ENCODE assay signal across 8 mouse cellular contexts in genomic region chr10:80955536-80955935, GRCm38 (mm10). TPM values are rescaled to one million over a fixed set of nuclear protein-coding genes. Genes with fewer than 3 reads are reported as not detected.
A peak's percentile ranks its signal among the peaks of the same experiment; 100 is the strongest.
DNase-seq lines count a peak whose midpoint lies in the region; ATAC-seq and TF ChIP-seq lines count a peak whose summit lies in the region.

No protein-coding gene starts in this region.

- H3K36me3 ChIP-seq in hindbrain, embryonic 10.5 days, result no peaks in the 10 kb centered on the region
- H3K36me3 ChIP-seq in hindbrain, embryonic 13.5 days, result no peaks in the 10 kb centered on the region
- H3K36me3 ChIP-seq in CH12.LX (replicated peaks in 1 of 2; ENCODE audit: control insufficient read depth in 1 of 2, insufficient read depth in 1 of 2, low read length in 1 of 2), result no peaks in the 10 kb centered on the region
- no peaks in the 10 kb centered on the region for H3K36me3 ChIP-seq in forebrain, embryonic 14.5 days (ENCODE audit: control insufficient read depth, insufficient read depth, low read length)
- no peaks in the 10 kb centered on the region for H3K36me3 ChIP-seq in intestine, embryonic 14.5 days (ENCODE audit: control insufficient read depth, insufficient read depth, low read length)

- peak; percentile 80 to 97 for TF ChIP-seq CTCF in CH12.LX (conservative IDR thresholded peaks at IDR 0.05 in 1 of 2, IDR thresholded peaks at IDR 0.05 in 1 of 2; ENCODE audit: low read depth in 2 of 2, low read length in 2 of 2)
- TF ChIP-seq CTCF in lung, adult 2 months (IDR thresholded peaks at IDR 0.05; ENCODE audit: insufficient read depth, low read length), result peak; percentile 92

- TF ChIP-seq EP300 in CH12.LX (IDR thresholded peaks at IDR 0.05; ENCODE audit: low read length), result no peak

- peaks cover 5% of the 10 kb centered on the region; the same call in 1 of the 2 replicates for H3K27me3 ChIP-seq in hindbrain, embryonic 10.5 days (ENCODE audit: insufficient read depth, poor library complexity, severe bottlenecking)
- H3K27me3 ChIP-seq in hindbrain, embryonic 13.5 days, result peaks cover 12% of the 10 kb centered on the region; the same call in 1 of the 2 replicates
- H3K27me3 ChIP-seq in CH12.LX (replicated peaks), result peaks cover 3% of the 10 kb centered on the region
- H3K27me3 ChIP-seq in forebrain, embryonic 14.5 days (replicated peaks; ENCODE audit: control insufficient read depth, insufficient read depth, low read length), result no peaks in the 10 kb centered on the region
- no peaks in the 10 kb centered on the region for H3K27me3 ChIP-seq in intestine, embryonic 14.5 days (replicated peaks; ENCODE audit: control insufficient read depth, insufficient read depth, low read length)

- ATAC-seq in hindbrain, embryonic 13.5 days (ENCODE audit: low FRiP score), result no peak; the same call in 1 of the 2 replicates
- peak; percentile 62; the same call in 1 of the 2 replicates for ATAC-seq in forebrain, embryonic 14.5 days
- ATAC-seq in intestine, embryonic 14.5 days (replicated peaks; ENCODE audit: low FRiP score, low TSS enrichment, low read depth), result 0 out of 2 replicates have a peak, but pooled peaks have one; percentile 20

- H3K79me2 ChIP-seq in CH12.LX (replicated peaks; ENCODE audit: control insufficient read depth, extremely low read depth, insufficient read depth, poor library complexity, severe bottlenecking), result no peaks in the 10 kb centered on the region

- peak overlapping the region; percentile 81 for H3K27ac ChIP-seq in hindbrain, embryonic 10.5 days
- no peak overlapping the region for H3K27ac ChIP-seq in hindbrain, embryonic 13.5 days
- H3K27ac ChIP-seq in CH12.LX (ENCODE audit: insufficient read depth, low read depth), result no peak overlapping the region
- no peak overlapping the region for H3K27ac ChIP-seq in forebrain, embryonic 14.5 days (ENCODE audit: low read depth, low read length)
- H3K27ac ChIP-seq in intestine, embryonic 14.5 days (ENCODE audit: low read depth), result peak overlapping the region; percentile 29; the same call in 1 of the 2 replicates

- in situ Hi-C loops in CH12.LX (cut with MboI; ENCODE audit: low pct_ligation_motif_present, low pct_unique_long_range_greater_than_20kb, low sequenced_read_pairs), result no loop called here

- TF ChIP-seq POLR2A in CH12.LX (IDR thresholded peaks at IDR 0.05; ENCODE audit: low read depth, low read length), result no peak
- no peak for TF ChIP-seq POLR2A in lung, adult 2 months (IDR thresholded peaks at IDR 0.05; ENCODE audit: borderline replicate concordance, extremely low read depth, low read depth, low read length)

- H3K4me2 ChIP-seq in hindbrain, embryonic 13.5 days, result no peak overlapping the region
- H3K4me2 ChIP-seq in CH12.LX (ENCODE audit: insufficient read depth, low read depth, poor library complexity, severe bottlenecking), result no peak overlapping the region
- H3K4me2 ChIP-seq in forebrain, embryonic 14.5 days (ENCODE audit: low read length), result no peak overlapping the region
- no peak overlapping the region for H3K4me2 ChIP-seq in intestine, embryonic 14.5 days (ENCODE audit: low read length)

- no peak overlapping the region for H3K4me3 ChIP-seq in hindbrain, embryonic 10.5 days
- no peak overlapping the region for H3K4me3 ChIP-seq in hindbrain, embryonic 13.5 days
- H3K4me3 ChIP-seq in CH12.LX (replicated peaks in 1 of 3; ENCODE audit: low read depth in 2 of 3, low read length in 2 of 3, poor library complexity in 1 of 3), result no peak overlapping the region
- no peak overlapping the region for H3K4me3 ChIP-seq in forebrain, embryonic 14.5 days (ENCODE audit: low read depth, low read length)
- H3K4me3 ChIP-seq in intestine, embryonic 14.5 days (ENCODE audit: low read depth, low read length), result no peak overlapping the region
- H3K4me3 ChIP-seq in lung, adult 2 months (replicated peaks; ENCODE audit: extremely low read depth, low read depth, low read length), result no peak overlapping the region

- dilution Hi-C loops in CH12.LX (cut with MboI; ENCODE audit: extremely low pct_ligation_motif_present, extremely low pct_unique_long_range_greater_than_20kb, low sequenced_read_pairs), result no loop called here

- WGBS in hindbrain, embryonic 10.5 days, result 29% methylated on average over 9 of the region's 9 CpGs
- 24% methylated on average over 9 of the region's 9 CpGs for WGBS in hindbrain, embryonic 13.5 days
- 22% methylated on average over 9 of the region's 9 CpGs for WGBS in forebrain, embryonic 14.5 days
- WGBS in intestine, embryonic 14.5 days, result 32% methylated on average over 9 of the region's 9 CpGs
- WGBS in lung, adult 2 months, result 17% methylated on average over 9 of the region's 9 CpGs

- DNase-seq in hindbrain, embryonic 10.5 days (ENCODE audit: low spot score), result peak; percentile 72
- DNase-seq in CH12.LX (ENCODE audit: extremely low read depth), result peak; percentile 68
- peak; percentile 68 for DNase-seq in cerebellum, adult 11-12 months
- peak; percentile 81 for DNase-seq in forebrain, embryonic 14.5 days (ENCODE audit: low spot score)
- peak; percentile 74 for DNase-seq in intestine, embryonic 14.5 days (ENCODE audit: low spot score)
- DNase-seq in lung, adult 2 months, result peak; percentile 62
- peak; percentile 86 for DNase-seq in retina, embryonic 14.5 days (ENCODE audit: low spot score)

- H3K9me3 ChIP-seq in hindbrain, embryonic 10.5 days, result no peaks in the 10 kb centered on the region
- no peaks in the 10 kb centered on the region for H3K9me3 ChIP-seq in hindbrain, embryonic 13.5 days
- no peaks in the 10 kb centered on the region for H3K9me3 ChIP-seq in CH12.LX (replicated peaks; ENCODE audit: low read length)
- no peaks in the 10 kb centered on the region for H3K9me3 ChIP-seq in forebrain, embryonic 14.5 days (replicated peaks; ENCODE audit: control insufficient read depth, low read length)
- H3K9me3 ChIP-seq in intestine, embryonic 14.5 days (ENCODE audit: control insufficient read depth, low read length), result no peaks in the 10 kb centered on the region

- TF ChIP-seq RAD21 in CH12.LX (IDR thresholded peaks at IDR 0.05; ENCODE audit: low read depth, low read length), result peak; percentile 67

- no peak overlapping the region for H3K9ac ChIP-seq in hindbrain, embryonic 13.5 days
- no peak overlapping the region for H3K9ac ChIP-seq in CH12.LX (ENCODE audit: insufficient read depth, low read depth)
- H3K9ac ChIP-seq in forebrain, embryonic 14.5 days (ENCODE audit: low read length), result no peak overlapping the region
- H3K9ac ChIP-seq in intestine, embryonic 14.5 days (ENCODE audit: low read length), result no peak overlapping the region

- H3K4me1 ChIP-seq in hindbrain, embryonic 10.5 days (replicated peaks), result peaks cover 28% of the 10 kb centered on the region
- peaks cover 4% of the 10 kb centered on the region for H3K4me1 ChIP-seq in hindbrain, embryonic 13.5 days (replicated peaks)
- H3K4me1 ChIP-seq in CH12.LX (ENCODE audit: control insufficient read depth in 1 of 2, insufficient read depth in 2 of 2), result peaks cover 4 to 11% of the 10 kb centered on the region in 2 experiments; a peak in 3 of 4 replicates
- H3K4me1 ChIP-seq in forebrain, embryonic 14.5 days (ENCODE audit: control insufficient read depth, insufficient read depth, low read length), result no peaks in the 10 kb centered on the region
- peaks cover 17% of the 10 kb centered on the region for H3K4me1 ChIP-seq in intestine, embryonic 14.5 days (replicated peaks; ENCODE audit: control insufficient read depth, insufficient read depth, low read length)
- H3K4me1 ChIP-seq in lung, adult 2 months (ENCODE audit: control insufficient read depth, insufficient read depth, low read length), result no peaks in the 10 kb centered on the region

RNA-seq across cellular contexts. Expression of gene Gadd45b, which starts 25.7 kb away (rescaled TPM):
- 9.8 and 11.8 TPM in 2 replicates for polyA plus RNA-seq in hindbrain, embryonic 10.5 days (2016; fragmentation: Nextera tagmentation; extraction: Ambion mirVana)
- 8.0 and 8.1 TPM in 2 replicates for polyA plus RNA-seq in hindbrain, embryonic 13.5 days (2015; fragmentation: Nextera tagmentation; extraction: Ambion mirVana)
- total RNA-seq in CH12.LX (2012; rRNA removed) (36.2 and 52.5 TPM in 2 replicates), CH12.LX (2014; rRNA removed) (19.3 and 24.4 TPM in 2 replicates)
- 14.9 and 16.4 TPM in 2 replicates for polyA plus RNA-seq in CH12.LX (2012; ENCODE audit: insufficient read length, low read depth)
- 5.2 and 6.2 TPM in 2 replicates for polyA plus RNA-seq in forebrain, embryonic 14.5 days (2014; fragmentation: Nextera tagmentation; extraction: Ambion mirVana)
- polyA plus RNA-seq in intestine, embryonic 14.5 days (2014; fragmentation: Nextera tagmentation; extraction: Ambion mirVana), result 18.2 and 21.2 TPM in 2 replicates
- polyA plus RNA-seq in lung, adult 2 months (2012; rRNA removed), result 103 and 120 TPM in 2 replicates

RNA-seq across cellular contexts. Expression of gene Lmnb2, which starts 37.5 kb away (rescaled TPM):
- polyA plus RNA-seq in hindbrain, embryonic 10.5 days (2016; fragmentation: Nextera tagmentation; extraction: Ambion mirVana), result 65.8 and 78.4 TPM in 2 replicates
- polyA plus RNA-seq in hindbrain, embryonic 13.5 days (2015; fragmentation: Nextera tagmentation; extraction: Ambion mirVana), result 41.5 and 43.9 TPM in 2 replicates
- 23.6 and 25.8 TPM in 2 replicates for total RNA-seq in CH12.LX (2012; rRNA removed)
- 22.2 and 23.7 TPM in 2 replicates for total RNA-seq in CH12.LX (2014; rRNA removed)
- 20.7 and 23.6 TPM in 2 replicates for polyA plus RNA-seq in CH12.LX (2012; ENCODE audit: insufficient read length, low read depth)
- polyA plus RNA-seq in forebrain, embryonic 14.5 days (2014; fragmentation: Nextera tagmentation; extraction: Ambion mirVana), result 12.1 and 14.4 TPM in 2 replicates
- polyA plus RNA-seq in intestine, embryonic 14.5 days (2014; fragmentation: Nextera tagmentation; extraction: Ambion mirVana), result 15.5 and 18.3 TPM in 2 replicates
- polyA plus RNA-seq in lung, adult 2 months (2012; rRNA removed), result 9.4 and 11.3 TPM in 2 replicates

RNA-seq across cellular contexts. Expression of gene Timm13, which starts 54.8 kb away (rescaled TPM):
- 374 and 391 TPM in 2 replicates for polyA plus RNA-seq in hindbrain, embryonic 10.5 days (2016; fragmentation: Nextera tagmentation; extraction: Ambion mirVana)
- 333 and 336 TPM in 2 replicates for polyA plus RNA-seq in hindbrain, embryonic 13.5 days (2015; fragmentation: Nextera tagmentation; extraction: Ambion mirVana)
- total RNA-seq in CH12.LX (2012; rRNA removed), result 279 and 313 TPM in 2 replicates
- total RNA-seq in CH12.LX (2014; rRNA removed), result 137 and 139 TPM in 2 replicates
- polyA plus RNA-seq in CH12.LX (2012; ENCODE audit: insufficient read length, low read depth), result 292 and 344 TPM in 2 replicates
- 355 and 398 TPM in 2 replicates for polyA plus RNA-seq in forebrain, embryonic 14.5 days (2014; fragmentation: Nextera tagmentation; extraction: Ambion mirVana)
- 392 and 393 TPM in 2 replicates for polyA plus RNA-seq in intestine, embryonic 14.5 days (2014; fragmentation: Nextera tagmentation; extraction: Ambion mirVana)
- 157 and 196 TPM in 2 replicates for polyA plus RNA-seq in lung, adult 2 months (2012; rRNA removed)

RNA-seq across cellular contexts. Expression of gene Gng7, which starts 59.2 kb away (rescaled TPM):
- 7.1 and 8.6 TPM in 2 replicates for polyA plus RNA-seq in hindbrain, embryonic 10.5 days (2016; fragmentation: Nextera tagmentation; extraction: Ambion mirVana)
- polyA plus RNA-seq in hindbrain, embryonic 13.5 days (2015; fragmentation: Nextera tagmentation; extraction: Ambion mirVana), result 13.4 and 13.5 TPM in 2 replicates
- total RNA-seq in CH12.LX (2012; rRNA removed), result 0.46 and 0.47 TPM in 2 replicates
- not detected in 2 replicates for total RNA-seq in CH12.LX (2014; rRNA removed)
- polyA plus RNA-seq in CH12.LX (2012; ENCODE audit: insufficient read length, low read depth), result 0.24 and 0.68 TPM in 2 replicates
- polyA plus RNA-seq in forebrain, embryonic 14.5 days (2014; fragmentation: Nextera tagmentation; extraction: Ambion mirVana), result 15.3 and 20.8 TPM in 2 replicates
- 4.7 and 4.8 TPM in 2 replicates for polyA plus RNA-seq in intestine, embryonic 14.5 days (2014; fragmentation: Nextera tagmentation; extraction: Ambion mirVana)
- polyA plus RNA-seq in lung, adult 2 months (2012; rRNA removed), result 2.6 and 3.0 TPM in 2 replicates

Comparison
In these comparisons a context has a peak if more than half of its experiments do, and no peak if none do; other contexts are left out.
1. H3K27ac ChIP-seq: peak in hindbrain, embryonic 10.5 days (single experiment) and intestine, embryonic 14.5 days (single experiment); none in hindbrain, embryonic 13.5 days (single experiment), CH12.LX (single experiment) and forebrain, embryonic 14.5 days (single experiment).
2. Peak in every context shown above with its lines, with median percentiles within 50 percentile points of each other: DNase-seq.